Mouse (Mus musculus): ENCODE data around the gene H2-DMa.
"Not testable (repeated sequence)": the region's sequence is repeated elsewhere in the genome, so short reads cannot be mapped to it uniquely, and the experiment has no call there.

Gene H2-DMa

GRCm38 (mm10) chr17:34128264-34128937, 9.1 kb downstream of the H2-DMa start:
- DNase-seq, result no peak

GRCm38 (mm10) chr17:34128944-34129791, 9.8 kb downstream of the H2-DMa start:
- no peak for DNase-seq

GRCm38 (mm10) chr17:34130073-34130947, 11.0 kb downstream of the H2-DMa start:
- DNase-seq, result no peak

GRCm38 (mm10) chr17:34131911-34132310, 12.6 kb downstream of the H2-DMa start:
- DNase-seq, result no peak

GRCm38 (mm10) chr17:34133289-34133688, 13.9 kb downstream of the H2-DMa start:
- DNase-seq, result no peak

- no peak for DNase-seq
Observed at GRCm38 (mm10) chr17:34134451-34134850, 15.1 kb downstream of the H2-DMa start.

GRCm38 (mm10) chr17:34135297-34136224, 16.2 kb downstream of the H2-DMa start:
- peak; percentile 98 for DNase-seq

GRCm38 (mm10) chr17:34137601-34138000, 18.3 kb downstream of the H2-DMa start:
- DNase-seq, result no peak

- DNase-seq, result no peak
Observed at GRCm38 (mm10) chr17:34138655-34139054, 19.3 kb downstream of the H2-DMa start.

GRCm38 (mm10) chr17:34139416-34139815, 20.1 kb downstream of the H2-DMa start:
- DNase-seq, result no peak

- DNase-seq, result no peak
Observed at GRCm38 (mm10) chr17:34140240-34140639, 20.9 kb downstream of the H2-DMa start.

- DNase-seq, result no peak
Observed at GRCm38 (mm10) chr17:34141448-34141847, 22.1 kb downstream of the H2-DMa start.

- DNase-seq, result no peak
Observed at GRCm38 (mm10) chr17:34142456-34143010, 23.2 kb downstream of the H2-DMa start.

- DNase-seq, result no peak
Observed at GRCm38 (mm10) chr17:34143033-34143432, 23.7 kb downstream of the H2-DMa start, which contains the start of gene H2-DMb2. H2-DMb2 (plus strand) TSS chr17:34143307.

GRCm38 (mm10) chr17:34143461-34143860, 24.1 kb downstream of the H2-DMa start:
- no peak for DNase-seq

GRCm38 (mm10) chr17:34144221-34144620, 24.9 kb downstream of the H2-DMa start:
- DNase-seq, result not testable (repeated sequence)

- no peak for DNase-seq
Observed at GRCm38 (mm10) chr17:34144960-34145371, 25.6 kb downstream of the H2-DMa start.

- DNase-seq, result no peak
Observed at GRCm38 (mm10) chr17:34152923-34153322, 33.6 kb downstream of the H2-DMa start, which contains the start of gene H2-DMb1. H2-DMb1 (plus strand) TSS chr17:34153072.

- no peak for DNase-seq
Observed at GRCm38 (mm10) chr17:34155534-34155933, 36.2 kb downstream of the H2-DMa start.

GRCm38 (mm10) chr17:34164202-34164895, 45.0 kb downstream of the H2-DMa start:
- DNase-seq, result no peak

Data from cerebellum, adult 11 months (tissue).